Mouse (Mus musculus) hindbrain, embryonic 12.5 days (tissue): ENCODE measurements around the gene Aqp9. TPM values are rescaled to one million over a fixed set of nuclear protein-coding genes. Genes with fewer than 3 reads are reported as not detected.
"Not testable (repeated sequence)": the region's sequence is repeated elsewhere in the genome, so short reads cannot be mapped to it uniquely, and the experiment has no call there.

Source experiments
- ATAC-seq: fragments of 200-750 bp; cut with Nextera tagmentation; 2 replicates; pipeline ENCODE4 v1.8.0; 2017; ENCODE audit warnings: moderate TSS enrichment; ENCODE audit not compliant: low FRiP score
- H3K27ac ChIP-seq: fragments of 300-500 bp; sonication (generic); 2 replicates; pipeline ENCODE4 v1.5.1; 2016; ENCODE audit warnings: mild to moderate bottlenecking
- H3K27me3 ChIP-seq: fragments of 300-500 bp; sonication (generic); 2 replicates; pipeline ENCODE4 v1.6.1; 2016; ENCODE audit warnings: mild to moderate bottlenecking
- H3K36me3 ChIP-seq: fragments of 300-500 bp; sonication (generic); 2 replicates; pipeline ENCODE4 v1.6.1; 2016; ENCODE audit warnings: mild to moderate bottlenecking
- H3K4me1 ChIP-seq: fragments of 300-500 bp; sonication (generic); 2 replicates; pipeline ENCODE4 v1.6.1; 2016
- H3K4me2 ChIP-seq: fragments of 300-500 bp; sonication (generic); replicated peaks from 2 replicates; pipeline ENCODE4 v1.6.1; 2016; ENCODE audit warnings: mild to moderate bottlenecking
- H3K4me3 ChIP-seq: fragments of 300-500 bp; sonication (generic); 2 replicates; pipeline ENCODE4 v1.5.1; 2016; ENCODE audit warnings: mild to moderate bottlenecking
- H3K9ac ChIP-seq: fragments of 300-500 bp; sonication (generic); 2 replicates; pipeline ENCODE4 v1.6.1; 2016; ENCODE audit warnings: mild to moderate bottlenecking, moderate library complexity
- H3K9me3 ChIP-seq: fragments of 300-500 bp; sonication (generic); replicated peaks from 2 replicates; pipeline ENCODE4 v1.6.1; 2016; ENCODE audit warnings: mild to moderate bottlenecking
- WGBS: fragments of 180-500 bp; shearing (Covaris S2); methylation state at CpG from one replicate; pipeline ENCODE4 v1.1.7; 2016; 5-methylcytosine and 5-hydroxymethylcytosine counted together
- polyA plus RNA-seq: library from polyadenylated mRNA; unstranded; fragments of >200 nt; fragmentation: Nextera tagmentation; extraction: Ambion mirVana; gene quantifications from 2 replicates; pipeline ENCODE4 v1.2.1, GENCODE M21; 2016

Gene Aqp9
- polyA plus RNA-seq, 1 experiment from 2014 or later, result not detected

- WGBS, result 86% methylated on average over 4 of the region's 4 CpGs
- Histone ChIP-seq H3K4me3 (no peak overlapping the region), H3K27ac (no peak overlapping the region), H3K27me3 (no peaks in the 10 kb centered on the region), H3K4me1 (no peaks in the 10 kb centered on the region), H3K4me2 (no peak overlapping the region), H3K9ac (no peak overlapping the region), H3K9me3 (no peaks in the 10 kb centered on the region), H3K36me3 (no peaks in the 10 kb centered on the region)
- ATAC-seq, result no peak
These were observed 18.3 kb downstream of the Aqp9 start for GRCm38 (mm10) chr9:71150175-71150574.

DNA sequence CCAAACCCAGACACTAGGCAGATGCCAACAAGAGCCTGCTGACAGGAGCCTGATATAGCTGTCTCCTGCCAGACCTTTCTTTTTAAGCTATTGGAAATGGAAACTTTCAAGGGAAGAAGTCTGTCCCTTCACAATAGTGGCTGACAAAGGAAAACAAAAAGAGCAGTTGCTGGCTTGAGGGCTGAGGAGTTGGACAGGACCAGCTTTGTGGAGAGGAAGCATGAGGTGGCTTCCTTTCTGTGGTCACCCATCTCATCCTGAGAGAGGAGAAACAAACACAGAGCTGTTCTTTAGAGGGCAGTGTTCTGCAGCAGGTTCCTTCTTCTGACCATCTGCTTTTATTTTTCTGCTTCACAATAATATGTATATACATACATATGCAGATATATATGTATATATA, 19.6 kb downstream of the Aqp9 start:
- Histone ChIP-seq H3K4me1 (no peaks in the 10 kb centered on the region), H3K4me3 (no peak overlapping the region), H3K27me3 (no peaks in the 10 kb centered on the region), H3K27ac (no peak overlapping the region), H3K9ac (no peak overlapping the region), H3K36me3 (no peaks in the 10 kb centered on the region), H3K9me3 (no peaks in the 10 kb centered on the region), H3K4me2 (no peak overlapping the region)
- ATAC-seq, result no peak

- no peak overlapping the region for H3K27ac ChIP-seq
- no peaks in the 10 kb centered on the region for H3K4me1 ChIP-seq
- H3K4me2 ChIP-seq, result no peak overlapping the region
- H3K27me3 ChIP-seq, result no peaks in the 10 kb centered on the region
- no peak overlapping the region for H3K4me3 ChIP-seq
- ATAC-seq, result no peak
- H3K36me3 ChIP-seq, result no peaks in the 10 kb centered on the region
- WGBS, result 85% methylated on average over 10 of the region's 10 CpGs
- no peak overlapping the region for H3K9ac ChIP-seq
- H3K9me3 ChIP-seq, result no peaks in the 10 kb centered on the region
These were observed 22.3 kb downstream of the Aqp9 start for GRCm38 (mm10) chr9:71146210-71146609.

DNA sequence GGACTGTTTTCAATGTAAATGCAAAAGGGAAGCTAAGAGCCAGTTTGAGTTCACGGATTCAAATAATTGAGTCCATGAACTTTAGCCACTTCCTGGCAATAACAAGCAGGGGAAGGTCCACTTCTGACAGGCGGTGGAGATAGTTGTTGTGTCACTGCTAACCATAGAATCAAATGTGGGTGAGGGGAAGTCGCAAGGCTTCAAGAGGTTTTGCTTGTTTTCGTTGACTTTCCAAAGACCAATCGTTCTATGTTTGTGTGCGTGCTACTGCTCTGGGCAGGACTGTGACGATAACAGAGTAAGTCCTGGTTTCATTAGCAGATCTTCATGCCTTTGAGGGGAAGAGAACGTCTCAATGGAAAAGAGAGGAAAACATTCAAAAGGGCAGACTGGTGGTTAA, 28.3 kb downstream of the Aqp9 start:
- no peak for ATAC-seq
- Histone ChIP-seq H3K4me1 (no peaks in the 10 kb centered on the region), H3K36me3 (no peaks in the 10 kb centered on the region), H3K9ac (no peak overlapping the region), H3K27me3 (no peaks in the 10 kb centered on the region), H3K27ac (no peak overlapping the region), H3K4me3 (no peak overlapping the region), H3K9me3 (no peaks in the 10 kb centered on the region), H3K4me2 (no peak overlapping the region)
- WGBS, result 88% methylated on average over 8 of the region's 8 CpGs

DNA sequence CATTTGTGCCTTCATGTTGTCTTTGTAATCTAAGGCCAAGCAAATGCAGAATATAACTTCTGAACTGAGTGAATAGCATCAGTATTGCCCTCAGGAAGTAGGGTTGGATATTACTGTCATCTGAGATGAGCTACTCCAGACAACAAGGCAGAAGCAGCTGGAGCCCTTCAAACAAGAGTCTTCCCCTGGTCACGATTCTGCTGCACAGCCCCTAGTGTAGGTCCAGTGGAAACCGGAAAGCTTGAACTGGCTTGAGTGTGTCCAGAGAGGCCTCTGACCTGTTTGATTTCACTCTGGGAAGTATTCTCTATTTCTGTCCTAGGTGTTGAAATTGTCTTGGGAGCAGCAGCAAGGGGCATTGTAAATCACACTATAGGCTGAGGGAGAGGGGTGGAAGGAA, 29.5 kb downstream of the Aqp9 start:
- no peak overlapping the region for H3K9ac ChIP-seq
- no peaks in the 10 kb centered on the region for H3K9me3 ChIP-seq
- 82% methylated on average over 2 of the region's 2 CpGs for WGBS
- ATAC-seq, result no peak
- no peak overlapping the region for H3K4me2 ChIP-seq
- no peaks in the 10 kb centered on the region for H3K4me1 ChIP-seq
- H3K36me3 ChIP-seq, result no peaks in the 10 kb centered on the region
- no peak overlapping the region for H3K27ac ChIP-seq
- H3K4me3 ChIP-seq, result no peak overlapping the region
- no peaks in the 10 kb centered on the region for H3K27me3 ChIP-seq

DNA sequence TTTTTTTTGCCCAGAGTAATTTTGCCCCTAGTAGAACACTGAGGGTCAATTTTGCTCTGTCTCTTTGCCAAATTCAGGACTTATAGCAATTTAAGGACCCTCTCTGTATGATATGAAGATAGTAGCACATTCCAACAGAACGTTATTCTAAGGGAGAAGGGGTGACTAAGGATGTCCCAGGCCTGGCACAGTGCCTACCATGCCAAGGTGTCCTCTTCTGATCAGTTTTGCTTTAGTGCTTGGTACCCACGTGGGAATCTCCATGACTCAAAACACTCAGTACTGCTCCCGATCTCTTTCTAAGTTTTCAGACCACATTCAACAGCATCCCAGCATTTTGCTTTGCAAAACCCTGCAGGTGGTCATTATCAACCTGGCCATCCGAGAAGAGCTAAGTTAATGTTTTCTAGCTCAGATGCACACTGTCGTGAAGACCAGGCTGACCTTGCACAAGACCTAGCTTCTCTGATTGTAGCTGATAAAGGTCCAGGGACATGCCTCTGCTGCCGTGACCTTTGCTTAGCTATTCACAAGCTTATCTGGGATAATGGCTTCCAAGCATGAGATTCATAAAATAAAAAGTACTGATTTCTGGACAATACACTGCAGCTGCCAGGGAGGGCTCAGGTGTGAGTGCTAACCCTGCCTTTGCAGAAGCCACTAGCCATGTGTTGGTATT, 31.1 kb downstream of the Aqp9 start:
- H3K27me3 ChIP-seq, result no peaks in the 10 kb centered on the region
- no peak overlapping the region for H3K27ac ChIP-seq
- WGBS, result 76% methylated on average over 6 of the region's 6 CpGs
- H3K4me1 ChIP-seq, result no peaks in the 10 kb centered on the region
- H3K4me3 ChIP-seq, result no peak overlapping the region
- no peak for ATAC-seq
- H3K9me3 ChIP-seq, result no peaks in the 10 kb centered on the region
- H3K9ac ChIP-seq, result no peak overlapping the region
- H3K36me3 ChIP-seq, result no peaks in the 10 kb centered on the region
- no peak overlapping the region for H3K4me2 ChIP-seq

- no peak for ATAC-seq
- H3K4me1 ChIP-seq, result no peaks in the 10 kb centered on the region
- WGBS, result 66% methylated on average over 5 of the region's 5 CpGs
- no peak overlapping the region for H3K4me2 ChIP-seq
- no peaks in the 10 kb centered on the region for H3K36me3 ChIP-seq
- H3K27me3 ChIP-seq, result no peaks in the 10 kb centered on the region
- no peak overlapping the region for H3K4me3 ChIP-seq
- H3K27ac ChIP-seq, result no peak overlapping the region
- H3K9me3 ChIP-seq, result no peaks in the 10 kb centered on the region
- H3K9ac ChIP-seq, result no peak overlapping the region
These were observed 33.4 kb downstream of the Aqp9 start for GRCm38 (mm10) chr9:71135073-71135472.

DNA sequence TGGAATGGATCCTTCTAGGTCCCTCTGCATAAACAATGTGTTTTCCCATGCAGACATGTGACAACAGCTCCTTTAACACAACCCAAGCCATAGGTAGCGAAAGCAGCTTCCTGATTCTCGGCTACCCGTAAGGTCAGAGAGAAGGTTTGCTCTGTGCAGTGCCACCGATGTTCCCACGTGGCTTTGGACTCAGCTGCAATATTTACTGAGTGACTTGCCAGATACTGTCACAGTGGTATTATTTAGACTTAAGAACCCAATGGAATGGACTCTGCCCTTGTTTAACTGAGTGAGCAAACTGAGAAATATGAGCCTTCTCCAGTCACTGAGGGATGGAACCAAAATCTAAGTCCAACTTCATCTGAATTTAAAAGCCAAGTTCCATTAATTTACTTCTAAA, 35.3 kb downstream of the Aqp9 start:
- Histone ChIP-seq H3K4me1 (no peaks in the 10 kb centered on the region), H3K9me3 (no peaks in the 10 kb centered on the region), H3K27me3 (no peaks in the 10 kb centered on the region), H3K4me2 (no peak overlapping the region), H3K27ac (no peak overlapping the region), H3K9ac (no peak overlapping the region), H3K36me3 (no peaks in the 10 kb centered on the region), H3K4me3 (no peak overlapping the region)
- 84% methylated on average over 5 of the region's 5 CpGs for WGBS
- ATAC-seq, result no peak

- Histone ChIP-seq H3K36me3 (no peaks in the 10 kb centered on the region), H3K9ac (no peak overlapping the region), H3K27me3 (no peaks in the 10 kb centered on the region), H3K27ac (no peak overlapping the region), H3K4me3 (no peak overlapping the region), H3K4me1 (no peaks in the 10 kb centered on the region), H3K9me3 (no peaks in the 10 kb centered on the region), H3K4me2 (no peak overlapping the region)
- no peak for ATAC-seq
- 70% methylated on average over 5 of the region's 5 CpGs for WGBS
These were observed 36.7 kb downstream of the Aqp9 start for GRCm38 (mm10) chr9:71131822-71132221.

- H3K4me2 ChIP-seq, result no peak overlapping the region
- H3K36me3 ChIP-seq, result no peaks in the 10 kb centered on the region
- WGBS, result 65% methylated on average over 5 of the region's 5 CpGs
- no peak overlapping the region for H3K27ac ChIP-seq
- H3K4me3 ChIP-seq, result no peak overlapping the region
- peaks cover 4% of the 10 kb centered on the region; the same call in 1 of the 2 replicates for H3K27me3 ChIP-seq
- no peak for ATAC-seq
- no peaks in the 10 kb centered on the region for H3K4me1 ChIP-seq
- no peak overlapping the region for H3K9ac ChIP-seq
- H3K9me3 ChIP-seq, result no peaks in the 10 kb centered on the region
These were observed 39.6 kb downstream of the Aqp9 start for GRCm38 (mm10) chr9:71128911-71129310.

DNA sequence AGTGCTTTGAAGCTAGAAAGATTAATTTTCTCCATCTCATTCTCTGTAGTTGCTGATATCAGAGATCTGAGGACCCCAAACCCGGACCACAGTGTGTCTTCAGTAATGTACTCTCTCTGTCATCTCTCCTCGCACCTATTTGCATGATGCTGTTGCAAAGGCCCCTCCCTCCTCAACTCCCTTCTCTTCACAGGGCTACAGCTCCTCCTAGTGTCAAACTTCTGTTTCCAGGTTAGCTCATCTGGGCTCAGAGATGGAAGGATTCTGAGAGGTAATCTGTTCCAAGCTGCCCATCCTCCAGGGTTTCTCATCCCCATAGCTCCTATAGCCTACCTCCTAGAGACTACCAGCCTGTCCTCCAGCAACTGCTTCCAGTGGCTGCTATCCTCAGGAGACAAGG, 42.3 kb downstream of the Aqp9 start:
- H3K9ac ChIP-seq, result no peak overlapping the region
- WGBS, result 44% methylated on average over 2 of the region's 2 CpGs
- H3K36me3 ChIP-seq, result no peaks in the 10 kb centered on the region
- H3K27ac ChIP-seq, result no peak overlapping the region
- no peak overlapping the region for H3K4me3 ChIP-seq
- no peak overlapping the region for H3K4me2 ChIP-seq
- H3K4me1 ChIP-seq, result no peaks in the 10 kb centered on the region
- H3K9me3 ChIP-seq, result no peaks in the 10 kb centered on the region
- no peak for ATAC-seq
- H3K27me3 ChIP-seq, result peaks cover 4% of the 10 kb centered on the region; the same call in 1 of the 2 replicates

DNA sequence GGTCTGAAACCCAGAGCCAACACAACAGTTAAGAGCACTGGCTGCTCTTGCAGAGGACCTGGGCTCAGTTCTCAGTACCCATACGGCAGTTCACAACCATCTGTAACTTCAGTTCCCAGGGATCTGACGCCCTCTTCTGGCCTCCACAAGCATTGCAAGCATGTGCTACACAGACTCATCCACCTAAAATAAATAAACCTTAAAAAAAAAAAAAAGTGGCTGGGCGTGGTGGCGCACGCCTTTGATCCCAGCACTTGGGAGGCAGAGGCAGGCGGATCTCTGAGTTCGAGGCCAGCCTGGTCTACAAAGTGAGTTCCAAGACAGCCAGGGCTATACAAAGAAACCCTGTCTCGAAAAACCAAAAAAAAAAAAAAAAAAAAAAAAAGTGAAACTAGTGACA, 45.4 kb downstream of the Aqp9 start:
- H3K27ac ChIP-seq, H3K4me1 ChIP-seq, H3K9ac ChIP-seq, H3K4me2 ChIP-seq, H3K36me3 ChIP-seq, H3K27me3 ChIP-seq, ATAC-seq, H3K4me3 ChIP-seq, H3K9me3 ChIP-seq: not testable (repeated sequence)
- 84% methylated on average over 7 of the region's 8 CpGs for WGBS

DNA sequence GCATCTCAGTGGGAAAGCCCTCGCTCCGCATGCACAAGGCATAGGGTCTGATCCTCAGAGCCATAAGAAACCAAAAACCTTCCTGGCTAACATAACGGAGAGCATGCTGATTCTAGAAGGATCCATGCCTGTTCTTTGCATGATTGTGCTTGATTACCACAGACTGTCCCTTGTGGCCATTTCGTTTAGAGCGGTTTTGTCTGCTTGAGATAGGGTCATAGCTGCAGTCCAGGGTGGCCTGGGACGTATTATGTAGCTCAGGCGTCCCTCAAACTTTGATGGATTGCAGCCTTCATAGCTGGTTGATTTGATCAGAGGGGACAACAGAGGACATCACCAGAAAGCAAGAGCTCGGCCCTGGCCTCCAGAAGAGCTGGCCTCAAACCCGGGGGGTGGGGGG, 47.6 kb downstream of the Aqp9 start:
- Histone ChIP-seq H3K4me1 (no peaks in the 10 kb centered on the region), H3K9me3 (no peaks in the 10 kb centered on the region), H3K36me3 (no peaks in the 10 kb centered on the region), H3K4me2 (no peak overlapping the region), H3K4me3 (no peak overlapping the region), H3K27me3 (peaks cover 4% of the 10 kb centered on the region; the same call in 1 of the 2 replicates), H3K9ac (no peak overlapping the region), H3K27ac (no peak overlapping the region)
- WGBS, result 77% methylated on average over 9 of the region's 9 CpGs
- no peak for ATAC-seq
